Mouse (Mus musculus) MEL (cell line): ENCODE measurements at regions not wholly inside any gene's neighbourhood (a gene's known extent, or its start where the extent isn't known, plus 50 kb on each side); places are given as distances from the start of the nearest gene placed in this dataset.

Experiments used
- DNase-seq: peaks from one replicate; pipeline ENCODE4 v3.0.0; 2011; ENCODE audit warnings: low read depth, low spot score
- H3K27ac ChIP-seq: 2 replicates; pipeline ENCODE4 v1.5.1; 2012; ENCODE audit warnings: low read depth, mild to moderate bottlenecking, control low read depth, low read length, moderate library complexity; ENCODE audit not compliant: control insufficient read depth
- H3K27me3 ChIP-seq, 2 experiments: fragments of 150-350 bp in 1 of 2; sonication (generic) in 1 of 2; 2 replicates each; pipeline ENCODE4 v1.6.1; 2012; ENCODE audit warnings: low read length in 2 of 2, mild to moderate bottlenecking in 2 of 2, improper control_type of control experiment in 1 of 2, moderate library complexity in 1 of 2; ENCODE audit not compliant: insufficient read depth in 2 of 2, control insufficient read depth in 1 of 2
- H3K36me3 ChIP-seq, 2 experiments: 2 replicates each; pipeline ENCODE4 v1.6.1; 2012 to 2014; ENCODE audit warnings: low read length in 2 of 2, improper control_type of control experiment in 1 of 2, inconsistent platforms in 1 of 2, mild to moderate bottlenecking in 1 of 2; ENCODE audit not compliant: insufficient read depth in 2 of 2, control insufficient read depth in 1 of 2
- H3K4me1 ChIP-seq, 2 experiments: fragments of 150-350 bp in 1 of 2; sonication (generic) in 1 of 2; 2 replicates each; pipeline ENCODE4 v1.6.1; 2012; ENCODE audit warnings: low read length in 2 of 2, improper control_type of control experiment in 1 of 2, mild to moderate bottlenecking in 1 of 2; ENCODE audit not compliant: insufficient read depth in 2 of 2, control insufficient read depth in 1 of 2
- H3K4me3 ChIP-seq, 2 experiments: fragments of 150-350 bp in 1 of 2; sonication (generic) in 1 of 2; 2 replicates each; pipeline ENCODE4 v1.5.1; 2012; ENCODE audit warnings: low read depth in 2 of 2, low read length in 2 of 2, mild to moderate bottlenecking in 2 of 2, moderate library complexity in 2 of 2, control low read depth in 1 of 2, improper control_type of control experiment in 1 of 2; ENCODE audit not compliant: control insufficient read depth in 1 of 2, insufficient read depth in 1 of 2
- H3K79me2 ChIP-seq: 2 replicates; pipeline ENCODE4 v1.6.1; 2012; ENCODE audit warnings: mild to moderate bottlenecking, low read length, moderate library complexity; ENCODE audit not compliant: control insufficient read depth, poor library complexity, insufficient read depth
- H3K9ac ChIP-seq: 2 replicates; pipeline ENCODE4 v1.6.1; 2012; ENCODE audit warnings: low read depth, mild to moderate bottlenecking, control low read depth, low read length, moderate library complexity; ENCODE audit not compliant: control insufficient read depth, poor library complexity, severe bottlenecking
- H3K9me3 ChIP-seq: fragments of 150-350 bp; sonication (generic); replicated peaks from 2 replicates; pipeline ENCODE4 v1.6.1; 2012; ENCODE audit warnings: mild to moderate bottlenecking, low read length, improper control_type of control experiment, moderate library complexity; ENCODE audit not compliant: insufficient read depth
- BHLHE40 ChIP-seq: IDR thresholded peaks from 2 replicates; pipeline ENCODE4 v1.6.1; 2012; ENCODE audit warnings: low read depth, mild to moderate bottlenecking, inconsistent platforms, low read length, improper control_type of control experiment, borderline replicate concordance
- CHD1 ChIP-seq: IDR thresholded peaks from 2 replicates; pipeline ENCODE4 v1.6.1; 2012; ENCODE audit warnings: low read depth, mild to moderate bottlenecking, inconsistent platforms, low read length, improper control_type of control experiment
- CHD2 ChIP-seq: IDR thresholded peaks from 2 replicates; pipeline ENCODE4 v1.6.1; 2011; ENCODE audit warnings: low read length, improper control_type of control experiment
- CTCF ChIP-seq, 3 experiments: IDR thresholded peaks in 2 of 3; conservative IDR thresholded peaks in 1 of 3; 2 replicates each; pipeline ENCODE4 v1.5.1; 2011 to 2012; ENCODE audit warnings: low read length in 3 of 3, low read depth in 2 of 3, mild to moderate bottlenecking in 2 of 3, improper control_type of control experiment in 1 of 3, inconsistent platforms in 1 of 3, mixed read lengths in 1 of 3, moderate library complexity in 1 of 3; ENCODE audit not compliant: control insufficient read depth in 1 of 3, insufficient read depth in 1 of 3, poor library complexity in 1 of 3, severe bottlenecking in 1 of 3
- E2F4 ChIP-seq: IDR thresholded peaks from 2 replicates; pipeline ENCODE4 v1.6.1; 2011; ENCODE audit warnings: low read depth, low read length, improper control_type of control experiment, borderline replicate concordance
- ELF1 ChIP-seq: IDR thresholded peaks from 2 replicates; pipeline ENCODE4 v1.6.1; 2014; ENCODE audit warnings: low read depth, mild to moderate bottlenecking, inconsistent platforms, low read length, improper control_type of control experiment, moderate library complexity
- EP300 ChIP-seq, 2 experiments: IDR thresholded peaks; 2 replicates each; pipeline ENCODE4 v1.6.1; 2011; ENCODE audit warnings: improper control_type of control experiment in 2 of 2, low read length in 2 of 2, low read depth in 1 of 2, mild to moderate bottlenecking in 1 of 2
- ETS1 ChIP-seq: IDR thresholded peaks from 2 replicates; pipeline ENCODE4 v1.6.1; 2012; ENCODE audit warnings: low read depth, mild to moderate bottlenecking, inconsistent platforms, low read length, improper control_type of control experiment, moderate library complexity
- GATA1 ChIP-seq: IDR thresholded peaks from 2 replicates; pipeline ENCODE4 v1.6.1; 2011; ENCODE audit warnings: low read depth, low read length, improper control_type of control experiment
- JUND ChIP-seq: IDR thresholded peaks from 2 replicates; pipeline ENCODE4 v1.6.1; 2011; ENCODE audit warnings: low read depth, mild to moderate bottlenecking, improper control_type of control experiment, low read length
- KAT2A ChIP-seq: conservative IDR thresholded peaks from 2 replicates; pipeline ENCODE4 v1.6.1; 2012; ENCODE audit warnings: low read depth, low read length, improper control_type of control experiment, inconsistent platforms
- MAFK ChIP-seq: IDR thresholded peaks from 2 replicates; pipeline ENCODE4 v1.6.1; 2011; ENCODE audit warnings: low read depth, mild to moderate bottlenecking, low read length, improper control_type of control experiment, borderline replicate concordance
- MEF2A ChIP-seq: IDR thresholded peaks from 2 replicates; pipeline ENCODE4 v1.6.1; 2014; ENCODE audit warnings: low read depth, mild to moderate bottlenecking, inconsistent platforms, low read length, improper control_type of control experiment; ENCODE audit not compliant: poor library complexity, insufficient replicate concordance, severe bottlenecking; ENCODE audit errors: extremely low read depth
- MYB ChIP-seq: IDR thresholded peaks from 2 replicates; pipeline ENCODE4 v1.6.1; 2011; ENCODE audit warnings: mild to moderate bottlenecking, low read depth, low read length, improper control_type of control experiment
- NELFE ChIP-seq: IDR thresholded peaks from 2 replicates; pipeline ENCODE4 v1.6.1; 2011; ENCODE audit warnings: low read depth, low read length, improper control_type of control experiment
- POLR2A ChIP-seq, 2 experiments: IDR thresholded peaks; 2 replicates each; pipeline ENCODE4 v1.6.1; 2011 to 2012; ENCODE audit warnings: low read length in 2 of 2, mild to moderate bottlenecking in 2 of 2, control low read depth in 1 of 2, improper control_type of control experiment in 1 of 2, low read depth in 1 of 2, moderate library complexity in 1 of 2; ENCODE audit not compliant: control insufficient read depth in 1 of 2, insufficient read depth in 1 of 2, poor library complexity in 1 of 2
- POLR2AphosphoS5 ChIP-seq: IDR thresholded peaks from 2 replicates; pipeline ENCODE4 v1.6.1; 2012; ENCODE audit warnings: low read depth, borderline replicate concordance, mild to moderate bottlenecking, inconsistent platforms, low read length, moderate library complexity, mixed read lengths
- RAD21 ChIP-seq: IDR thresholded peaks from 2 replicates; pipeline ENCODE4 v1.6.1; 2011; ENCODE audit warnings: mild to moderate bottlenecking, low read depth, low read length, improper control_type of control experiment
- RCOR1 ChIP-seq: IDR thresholded peaks from 2 replicates; pipeline ENCODE4 v1.6.1; 2012; ENCODE audit warnings: low read depth, mild to moderate bottlenecking, inconsistent platforms, low read length, improper control_type of control experiment
- SIN3A ChIP-seq: IDR thresholded peaks from 2 replicates; pipeline ENCODE4 v1.6.1; 2012; ENCODE audit warnings: low read length, improper control_type of control experiment, inconsistent platforms
- TAL1 ChIP-seq: IDR thresholded peaks from 2 replicates; pipeline ENCODE4 v1.6.1; 2012; ENCODE audit warnings: mild to moderate bottlenecking, inconsistent platforms, low read length, moderate library complexity, mixed read lengths
- TBP ChIP-seq: IDR thresholded peaks from 2 replicates; pipeline ENCODE4 v1.8.0; 2011; ENCODE audit warnings: low read depth, low read length, improper control_type of control experiment
- UBTF ChIP-seq: IDR thresholded peaks from 2 replicates; pipeline ENCODE4 v1.6.1; 2012; ENCODE audit warnings: low read depth, mild to moderate bottlenecking, inconsistent platforms, low read length, improper control_type of control experiment, moderate library complexity, borderline replicate concordance; ENCODE audit not compliant: insufficient read depth
- USF1 ChIP-seq: IDR thresholded peaks from 2 replicates; pipeline ENCODE4 v1.6.1; 2014; ENCODE audit warnings: low read depth, mild to moderate bottlenecking, inconsistent platforms, low read length, improper control_type of control experiment, moderate library complexity
- USF2 ChIP-seq, 2 experiments: IDR thresholded peaks; 2 replicates each; pipeline ENCODE4 v1.6.1; 2011 to 2012; ENCODE audit warnings: improper control_type of control experiment in 2 of 2, low read length in 2 of 2, borderline replicate concordance in 1 of 2, inconsistent platforms in 1 of 2, low read depth in 1 of 2, mild to moderate bottlenecking in 1 of 2; ENCODE audit not compliant: insufficient read depth in 1 of 2
- ZMIZ1 ChIP-seq: IDR thresholded peaks from 2 replicates; pipeline ENCODE4 v1.6.1; 2012; ENCODE audit warnings: low read depth, mild to moderate bottlenecking, inconsistent platforms, low read length, improper control_type of control experiment, moderate library complexity
- ZNF384 ChIP-seq: IDR thresholded peaks from 2 replicates; pipeline ENCODE4 v1.6.1; 2012; ENCODE audit warnings: low read depth, mild to moderate bottlenecking, inconsistent platforms, low read length, improper control_type of control experiment

DNA sequence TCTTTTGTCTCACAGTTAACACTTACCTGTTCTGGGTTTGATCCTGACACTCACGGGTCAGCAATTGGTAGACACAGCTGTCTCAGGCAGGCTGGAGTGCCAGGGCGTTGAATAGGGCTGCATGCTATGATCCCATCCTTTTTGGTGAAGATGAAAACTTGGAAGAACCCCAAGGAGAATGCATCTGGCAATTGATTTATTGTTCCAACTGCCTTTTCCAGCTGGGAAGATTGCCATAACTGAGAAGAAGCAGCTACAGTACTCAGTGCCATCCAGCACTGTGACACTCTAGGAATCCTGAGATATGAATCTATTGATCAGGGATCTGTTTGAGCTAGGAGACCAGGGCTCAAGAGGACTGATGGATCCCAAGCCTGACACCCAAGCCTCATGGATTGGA lies 79.6 kb upstream of the Dlg1 start:
- H3K9ac ChIP-seq, result no peak overlapping the region
- H3K27ac ChIP-seq, result no peak overlapping the region
- peaks cover 7 to 10% of the 10 kb centered on the region in 2 experiments for H3K27me3 ChIP-seq
- H3K36me3 ChIP-seq, result no peaks in the 10 kb centered on the region
- H3K4me1 ChIP-seq, result no peaks in the 10 kb centered on the region
- DNase-seq, result no peak
- no peaks in the 10 kb centered on the region for H3K9me3 ChIP-seq
- no peak overlapping the region for H3K4me3 ChIP-seq
- H3K79me2 ChIP-seq, result no peaks in the 10 kb centered on the region
- no peak for TF ChIP-seq ELF1
- TF ChIP-seq CHD1, result no peak
- no peak for TF ChIP-seq TBP
- no peak for TF ChIP-seq ETS1
- no peak for TF ChIP-seq USF1
- TF ChIP-seq EP300 (IDR thresholded peaks at IDR 0.05; ENCODE audit: low read depth in 1 of 2, low read length in 2 of 2), result no peak
- TF ChIP-seq CTCF (IDR thresholded peaks at IDR 0.05 in 2 of 3, conservative IDR thresholded peaks at IDR 0.05 in 1 of 3; ENCODE audit: control insufficient read depth in 1 of 3, insufficient read depth in 1 of 3, low read depth in 2 of 3, low read length in 3 of 3, poor library complexity in 1 of 3, severe bottlenecking in 1 of 3), result no peak
- TF ChIP-seq MAFK, result no peak
- TF ChIP-seq JUND, result no peak
- TF ChIP-seq UBTF, result no peak
- TF ChIP-seq GATA1, result no peak
- no peak for TF ChIP-seq NELFE
- no peak for TF ChIP-seq RCOR1
- no peak for TF ChIP-seq CHD2
- no peak for TF ChIP-seq ZMIZ1
- no peak for TF ChIP-seq POLR2AphosphoS5
- no peak for TF ChIP-seq USF2 (IDR thresholded peaks at IDR 0.05; ENCODE audit: borderline replicate concordance in 1 of 2, insufficient read depth in 1 of 2, low read depth in 1 of 2, low read length in 2 of 2)
- no peak for TF ChIP-seq MYB

DNA sequence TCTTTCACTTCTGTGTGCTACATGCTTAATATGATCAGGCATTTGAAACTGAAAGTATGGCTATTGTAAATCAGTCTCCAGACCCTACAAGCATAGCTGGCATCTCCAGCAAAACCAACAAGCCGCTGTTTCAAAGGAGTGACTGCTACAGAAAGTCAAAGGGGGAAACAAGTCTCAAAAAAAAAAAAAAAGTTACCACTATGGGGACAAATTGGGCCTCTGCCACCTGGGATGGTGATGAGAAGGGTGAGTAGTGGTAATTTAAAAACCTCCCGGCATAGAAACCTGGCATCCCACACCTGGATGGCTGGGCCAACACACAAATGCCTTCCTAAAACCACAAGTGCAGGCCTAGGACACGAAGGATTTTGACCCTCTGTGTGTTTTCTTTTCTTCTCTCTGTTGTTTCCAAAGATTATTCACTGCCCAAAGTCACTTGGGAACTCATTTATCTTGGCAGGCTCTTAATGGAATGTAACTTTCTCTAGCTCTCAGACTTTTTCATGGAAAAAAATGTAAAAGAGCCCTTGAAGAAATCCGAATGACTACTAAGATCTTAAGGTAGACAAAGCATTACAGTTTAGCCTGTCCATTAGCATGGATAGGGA lies 78.9 kb upstream of the Dlg1 start:
- TF ChIP-seq POLR2A (IDR thresholded peaks at IDR 0.05; ENCODE audit: control insufficient read depth in 1 of 2, insufficient read depth in 1 of 2, low read depth in 1 of 2, low read length in 2 of 2, poor library complexity in 1 of 2) (no peak), RAD21 (no peak), ZNF384 (no peak), GATA1 (no peak), KAT2A (no peak), MEF2A (no peak), BHLHE40 (no peak), MYB (no peak), SIN3A (no peak), EP300 (IDR thresholded peaks at IDR 0.05; ENCODE audit: low read depth in 1 of 2, low read length in 2 of 2) (no peak), E2F4 (no peak), TAL1 (no peak)
- TF ChIP-seq, all 39 proteins: peak for 0
- Histone ChIP-seq H3K4me3 (no peak overlapping the region), H3K4me1 (no peaks in the 10 kb centered on the region), H3K9ac (no peak overlapping the region), H3K27me3 (peaks cover 9 to 10% of the 10 kb centered on the region in 2 experiments), H3K9me3 (no peaks in the 10 kb centered on the region), H3K79me2 (no peaks in the 10 kb centered on the region), H3K27ac (no peak overlapping the region), H3K36me3 (no peaks in the 10 kb centered on the region)
- no peak for DNase-seq
